Mouse (Mus musculus) liver (tissue): ENCODE results near the gene Ndufb6.

ENCODE experiments used
- DNase-seq: peaks from one replicate; pipeline ENCODE4 v3.0.0-alpha.2; 2020; ENCODE audit warnings: mixed read lengths

Ndufb6 gene

GRCm38 (mm10) chr4:40253766-40254165 lies 25.5 kb downstream of the Ndufb6 start:
- DNase-seq, result no peak

DNA sequence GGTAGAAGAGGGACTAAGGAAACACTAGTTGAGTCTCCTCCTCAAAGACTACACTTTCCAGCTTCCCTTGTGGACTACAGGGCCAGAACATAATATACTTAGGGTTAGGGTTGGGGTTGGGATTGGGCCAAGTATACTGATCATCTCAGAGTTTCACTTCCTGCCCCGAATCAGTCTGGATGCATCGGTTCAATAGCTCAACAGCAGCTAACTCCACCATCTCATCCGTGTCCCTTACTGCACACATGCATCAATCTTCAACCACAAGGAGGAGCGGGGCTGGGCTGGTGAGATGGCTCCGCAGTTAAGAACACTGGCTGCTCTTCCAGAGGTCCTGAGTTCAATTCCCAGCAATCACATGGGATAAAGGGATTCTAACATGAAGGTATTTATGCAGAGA lies 28.2 kb downstream of the Ndufb6 start:
- DNase-seq, result no peak

DNA sequence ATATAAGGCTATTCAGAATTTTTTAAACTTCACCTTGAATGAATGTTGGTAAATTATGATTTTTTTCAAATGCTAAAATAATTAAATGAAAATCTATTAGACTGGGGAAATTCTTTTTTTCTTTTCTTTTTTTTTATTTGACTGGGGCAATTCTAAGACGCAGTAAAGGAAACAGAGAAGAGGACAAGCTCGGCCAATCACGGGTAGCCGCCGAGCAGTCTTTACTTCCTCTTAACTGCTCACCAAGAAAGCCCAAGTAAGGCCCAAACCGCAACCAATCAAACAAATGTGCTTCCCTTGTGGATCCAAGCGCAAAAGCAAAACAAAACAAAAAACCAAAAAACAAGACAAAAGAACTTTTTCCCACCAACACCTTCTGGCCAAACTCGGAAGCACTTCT lies 35.2 kb downstream of the Ndufb6 start:
- no peak for DNase-seq

- DNase-seq, result no peak
Measured at GRCm38 (mm10) chr4:40243006-40243405, 36.2 kb downstream of the Ndufb6 start.

DNA sequence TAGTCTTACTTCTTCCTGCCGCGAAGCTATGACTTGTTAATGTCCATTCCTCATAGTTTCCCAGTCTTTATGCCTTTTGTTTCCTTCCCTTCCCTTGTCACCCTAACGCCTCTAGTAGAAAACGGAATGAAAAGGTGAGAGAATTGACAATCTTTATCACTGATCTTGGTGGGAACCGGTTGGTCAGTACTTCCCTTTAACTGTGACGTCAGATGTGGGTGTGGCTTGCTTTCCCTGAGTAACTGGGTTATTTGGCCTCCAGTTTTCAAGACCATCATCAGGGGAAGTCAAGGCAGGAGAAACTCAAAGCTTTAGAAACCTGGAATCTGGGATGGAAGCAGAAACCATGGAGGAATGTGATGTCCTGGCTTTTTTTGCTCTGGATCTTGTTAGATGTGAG lies 37.3 kb downstream of the Ndufb6 start:
- DNase-seq, result no peak

DNA sequence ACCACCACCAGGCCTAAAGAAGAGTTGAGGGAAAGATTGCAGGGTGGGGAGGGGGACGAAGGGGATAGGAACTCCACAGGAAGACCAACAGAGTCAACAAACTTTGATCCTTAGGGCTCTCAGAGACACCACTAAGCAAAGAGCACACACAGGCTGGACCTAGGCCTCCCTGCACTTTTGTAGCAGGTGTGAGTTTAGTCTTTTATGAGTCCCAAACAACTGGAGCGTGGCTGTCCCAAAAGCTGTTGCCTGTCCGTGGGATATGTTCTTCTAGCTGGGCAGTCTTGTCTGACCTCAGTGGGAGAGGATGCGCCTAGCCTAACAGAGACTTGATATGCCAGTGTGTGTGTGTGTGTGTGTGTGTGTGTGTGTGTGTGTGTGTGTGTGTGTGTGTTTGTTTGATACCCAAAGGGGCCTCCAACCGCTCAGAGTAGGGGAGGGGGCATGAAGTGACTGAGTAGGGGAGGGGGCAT lies 38.9 kb downstream of the Ndufb6 start:
- no peak for DNase-seq

- peak; percentile 43 for DNase-seq
Measured at GRCm38 (mm10) chr4:40239409-40240271, 39.6 kb downstream of the Ndufb6 start, which contains the start of gene Ddx58. Gene Ddx58 (minus strand): TSS chr4:40239828.

- peak; percentile 21 for DNase-seq
Measured at GRCm38 (mm10) chr4:40238483-40239408, 40.5 kb downstream of the Ndufb6 start.

- DNase-seq, result no peak
Measured at GRCm38 (mm10) chr4:40236829-40237228, 42.4 kb downstream of the Ndufb6 start.

DNA sequence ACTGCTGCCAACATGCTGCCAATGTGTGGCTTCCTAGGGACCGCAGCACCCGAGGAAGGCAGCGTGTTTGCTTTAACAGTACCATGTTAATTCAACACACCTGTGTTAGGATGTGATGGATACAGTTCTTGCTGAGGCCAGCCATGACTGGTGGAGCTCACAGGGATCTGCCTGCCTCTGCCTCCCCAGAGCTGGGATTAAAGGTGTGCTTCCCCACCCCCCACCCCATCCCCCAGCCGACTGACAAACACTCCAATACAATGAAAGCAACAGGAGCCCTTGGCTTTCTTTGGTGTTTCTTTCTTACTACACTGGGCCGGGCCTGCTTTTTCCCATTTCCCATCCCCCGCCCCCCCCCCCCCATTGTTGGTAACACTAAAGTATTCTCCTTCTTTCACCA lies 45.0 kb downstream of the Ndufb6 start:
- DNase-seq, result no peak

- DNase-seq, result no peak
Measured at GRCm38 (mm10) chr4:40233062-40233664, 46.1 kb downstream of the Ndufb6 start.

- DNase-seq, result no peak
Measured at GRCm38 (mm10) chr4:40229723-40230122, 49.5 kb downstream of the Ndufb6 start.

DNA sequence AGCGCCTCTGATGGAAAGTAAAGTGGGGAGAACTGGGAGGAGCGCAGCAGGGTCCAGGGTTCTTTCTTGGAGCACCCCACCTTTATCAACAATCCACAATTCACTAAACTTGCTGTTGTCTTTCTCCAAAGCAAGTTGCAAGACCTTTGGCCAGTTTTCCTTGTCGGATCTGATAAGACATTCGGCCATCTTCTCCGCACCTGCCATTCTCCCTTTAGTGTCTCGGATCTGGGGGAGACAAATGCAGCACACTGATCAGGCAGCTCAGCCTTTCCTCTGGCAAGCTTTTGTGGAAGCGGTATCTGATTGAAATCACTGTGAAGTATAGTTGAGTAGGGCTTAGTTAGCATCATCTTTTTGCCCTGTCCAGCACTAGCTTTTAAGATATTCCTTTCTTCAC lies 51.3 kb downstream of the Ndufb6 start:
- no peak for DNase-seq

DNA sequence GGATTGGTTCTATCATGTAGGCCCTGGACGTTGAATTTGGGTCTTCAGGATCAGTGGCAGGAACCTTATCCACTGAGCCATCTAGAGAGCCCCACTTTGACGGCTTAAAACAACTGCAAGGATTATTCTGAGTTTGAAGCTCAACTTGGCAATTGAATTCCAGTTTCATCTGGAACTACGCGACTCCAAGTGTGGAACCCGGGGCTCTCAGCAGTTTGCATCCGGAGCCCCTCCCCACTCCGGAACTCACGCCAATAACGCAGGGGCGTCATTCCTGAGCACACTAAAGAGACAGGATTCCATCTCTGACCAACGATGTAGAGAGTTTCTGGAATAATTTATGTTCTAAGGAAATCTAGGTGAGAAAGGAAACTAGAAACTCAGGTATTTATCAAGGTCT lies 52.1 kb downstream of the Ndufb6 start:
- no peak for DNase-seq

DNA sequence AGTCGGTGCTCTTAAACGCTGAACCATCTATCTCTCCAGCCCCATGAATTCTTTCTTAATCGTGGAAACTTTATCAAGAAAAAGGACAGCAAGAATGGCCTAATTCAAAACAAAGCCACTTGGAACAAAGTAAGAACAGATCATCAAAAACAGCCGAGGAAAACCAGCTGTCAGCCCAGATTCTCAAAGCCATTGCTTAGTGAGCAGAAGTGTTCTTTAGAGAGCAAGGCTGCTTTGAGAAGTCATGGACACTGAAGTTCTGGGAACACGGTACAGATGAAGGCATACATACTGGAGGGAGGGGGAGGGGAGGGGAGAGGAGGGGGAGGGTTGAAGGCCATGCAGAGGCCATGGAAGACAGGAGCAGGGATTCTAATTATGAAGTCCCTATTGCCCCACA lies 53.1 kb downstream of the Ndufb6 start:
- no peak for DNase-seq

DNA sequence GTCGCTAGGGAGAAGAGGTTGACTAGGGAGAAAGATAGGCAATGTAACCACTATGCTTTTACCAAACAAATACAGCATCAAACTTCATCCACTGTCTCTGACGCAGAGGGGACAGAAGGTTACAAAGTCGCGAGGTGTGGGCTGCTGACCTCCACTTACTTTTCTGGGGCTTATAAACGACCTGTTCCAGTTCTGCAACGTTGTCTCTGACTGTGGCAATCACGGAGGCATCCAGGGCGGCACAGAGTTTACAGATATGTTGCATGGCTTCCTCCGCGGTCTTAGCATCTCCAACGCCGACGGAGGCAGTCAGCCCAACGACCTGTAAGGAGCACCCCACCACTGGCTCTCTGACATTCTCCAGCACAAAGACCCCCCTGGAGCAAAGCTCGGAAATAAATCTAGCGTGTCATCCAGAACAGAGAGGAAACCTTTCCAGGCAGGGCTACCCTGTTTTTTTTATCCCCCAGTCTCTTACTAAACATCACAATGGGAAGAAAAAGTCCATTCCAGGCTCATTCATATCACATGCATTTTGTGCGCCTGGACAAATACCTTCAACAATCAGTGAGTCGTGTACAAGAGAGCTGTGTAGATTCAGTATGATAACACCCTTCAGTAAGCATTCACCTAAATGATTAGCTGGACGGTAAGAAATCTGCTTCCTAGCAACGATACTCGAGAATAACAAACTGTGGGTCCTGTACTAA lies 57.2 kb downstream of the Ndufb6 start:
- DNase-seq, result no peak

GRCm38 (mm10) chr4:40221004-40221760 lies 58.0 kb downstream of the Ndufb6 start:
- no peak for DNase-seq
